Mouse (Mus musculus) adrenal gland, postnatal 25 days (tissue): ENCODE data around the gene Magi1. TPM values are rescaled to one million over a fixed set of nuclear protein-coding genes. Genes with fewer than 3 reads are reported as not detected.

Experiments used
- DNase-seq: peaks from one replicate; pipeline ENCODE4 v3.0.0; 2021; ENCODE audit warnings: mixed read lengths
- total RNA-seq: library from RNA; stranded (reverse); gene quantifications from 2 replicates; pipeline ENCODE4 v1.2.3, GENCODE M21; 2021

The Magi1 gene
- total RNA-seq, 1 experiment from 2014 or later = 13.0 TPM

- DNase-seq = no peak
Measured at GRCm38 (mm10) chr6:93877337-93877736, 406.4 kb downstream of the Magi1 start.

- no peak for DNase-seq
Measured at GRCm38 (mm10) chr6:93874936-93875335, 408.8 kb downstream of the Magi1 start.

GRCm38 (mm10) chr6:93874376-93874775 lies 409.3 kb downstream of the Magi1 start:
- DNase-seq = no peak

- no peak for DNase-seq
Measured at GRCm38 (mm10) chr6:93873536-93873935, 410.2 kb downstream of the Magi1 start.

- peak; percentile 73 for DNase-seq
Measured at GRCm38 (mm10) chr6:93871516-93871915, 412.2 kb downstream of the Magi1 start.

GRCm38 (mm10) chr6:93870023-93870422 lies 413.7 kb downstream of the Magi1 start:
- no peak for DNase-seq

GRCm38 (mm10) chr6:93862263-93862662 lies 421.5 kb downstream of the Magi1 start:
- peak; percentile 15 for DNase-seq

GRCm38 (mm10) chr6:93856783-93857182 lies 426.9 kb downstream of the Magi1 start:
- DNase-seq = no peak

- DNase-seq = no peak
Measured at GRCm38 (mm10) chr6:93855806-93856641, 427.7 kb downstream of the Magi1 start.

GRCm38 (mm10) chr6:93848942-93849790 lies 434.6 kb downstream of the Magi1 start:
- DNase-seq = no peak

- DNase-seq = no peak
Measured at GRCm38 (mm10) chr6:93845498-93845897, 438.2 kb downstream of the Magi1 start.

GRCm38 (mm10) chr6:93845080-93845479 lies 438.6 kb downstream of the Magi1 start:
- DNase-seq = no peak

- DNase-seq = no peak
Measured at GRCm38 (mm10) chr6:93844576-93844975, 439.1 kb downstream of the Magi1 start.

- DNase-seq = no peak
Measured at GRCm38 (mm10) chr6:93838398-93838797, 445.3 kb downstream of the Magi1 start.

- DNase-seq = no peak
Measured at GRCm38 (mm10) chr6:93836585-93836984, 447.1 kb downstream of the Magi1 start.

- DNase-seq = no peak
Measured at GRCm38 (mm10) chr6:93835211-93835610, 448.5 kb downstream of the Magi1 start.

- DNase-seq = no peak
Measured at GRCm38 (mm10) chr6:93828262-93828661, 455.5 kb downstream of the Magi1 start.

GRCm38 (mm10) chr6:93826875-93827274 lies 456.8 kb downstream of the Magi1 start:
- no peak for DNase-seq

GRCm38 (mm10) chr6:93822221-93822897 lies 461.4 kb downstream of the Magi1 start:
- no peak for DNase-seq

GRCm38 (mm10) chr6:93821512-93821911 lies 462.2 kb downstream of the Magi1 start:
- DNase-seq = no peak

- peak; percentile 46 for DNase-seq
Measured at GRCm38 (mm10) chr6:93819888-93820287, 463.8 kb downstream of the Magi1 start.

GRCm38 (mm10) chr6:93819282-93819681 lies 464.4 kb downstream of the Magi1 start:
- DNase-seq = no peak

- no peak for DNase-seq
Measured at GRCm38 (mm10) chr6:93818494-93818893, 465.2 kb downstream of the Magi1 start.
